Mouse (Mus musculus) neural tube, embryonic 11.5 days (tissue): ENCODE measurements around the gene Mgea5. TPM values are rescaled to one million over a fixed set of nuclear protein-coding genes. Genes with fewer than 3 reads are reported as not detected.

Experiments
- ATAC-seq: fragments of 200-750 bp; cut with Nextera tagmentation; 2 replicates; pipeline ENCODE4 v1.8.0; 2017; ENCODE audit warnings: moderate number of reproducible peaks, mild to moderate bottlenecking, moderate TSS enrichment, moderate library complexity; ENCODE audit not compliant: insufficient read depth, low FRiP score, low TSS enrichment
- DNase-seq: peaks from one replicate; pipeline ENCODE4 v3.0.0-alpha.2; 2015; ENCODE audit warnings: low spot score
- H3K27ac ChIP-seq: fragments of 300-500 bp; sonication (generic); 2 replicates; pipeline ENCODE4 v1.5.1; 2014; ENCODE audit warnings: low read depth, mild to moderate bottlenecking, low read length
- H3K27me3 ChIP-seq: fragments of 300-500 bp; sonication (generic); 2 replicates; pipeline ENCODE4 v1.6.1; 2014; ENCODE audit warnings: mild to moderate bottlenecking, low read length, mixed read lengths; ENCODE audit not compliant: control insufficient read depth, insufficient read depth
- H3K36me3 ChIP-seq: fragments of 300-500 bp; sonication (generic); 2 replicates; pipeline ENCODE4 v1.6.1; 2014; ENCODE audit warnings: mild to moderate bottlenecking, low read length, moderate library complexity, mixed read lengths; ENCODE audit not compliant: control insufficient read depth, insufficient read depth
- H3K4me1 ChIP-seq: fragments of 300-500 bp; sonication (generic); 2 replicates; pipeline ENCODE4 v1.6.1; 2014; ENCODE audit warnings: low read length, mixed read lengths; ENCODE audit not compliant: control insufficient read depth, insufficient read depth
- H3K4me2 ChIP-seq: fragments of 300-500 bp; sonication (generic); 2 replicates; pipeline ENCODE4 v1.6.1; 2014; ENCODE audit warnings: low read depth, mild to moderate bottlenecking, moderate library complexity
- H3K4me3 ChIP-seq: fragments of 300-500 bp; sonication (generic); 2 replicates; pipeline ENCODE4 v1.5.1; 2014; ENCODE audit warnings: low read depth, low read length
- H3K9ac ChIP-seq: fragments of 300-500 bp; sonication (generic); 2 replicates; pipeline ENCODE4 v1.6.1; 2014; ENCODE audit warnings: mild to moderate bottlenecking, low read length
- H3K9me3 ChIP-seq: fragments of 300-500 bp; sonication (generic); 2 replicates; pipeline ENCODE4 v1.6.1; 2016; ENCODE audit warnings: low read length; ENCODE audit not compliant: control insufficient read depth
- WGBS: fragments of 180-500 bp; shearing (Covaris S2); extraction: QIAGEN DNeasy Blood & Tissue Kit; methylation state at CpG from one replicate; pipeline ENCODE4 v1.1.7; 2014; 5-methylcytosine and 5-hydroxymethylcytosine counted together
- polyA plus RNA-seq: library from polyadenylated mRNA; unstranded; fragments of >200 nt; fragmentation: Nextera tagmentation; extraction: Ambion mirVana; gene quantifications from 2 replicates; pipeline ENCODE4 v1.2.1, GENCODE M21; 2014

Gene Mgea5
- polyA plus RNA-seq, 1 experiment from 2014 or later, result 65.8 TPM

GRCm38 (mm10) chr19:45742218-45742983 is 41.2 kb downstream of the Mgea5 start, which contains the start of gene Fgf8:
Gene Fgf8 (minus strand): TSS chr19:45742915.
- WGBS, result under 1% methylated on average over 54 of the region's 68 CpGs
- peak within 1 kb of the TSS; percentile 61 for H3K4me2 ChIP-seq
- no peaks in the 10 kb centered on the region for H3K9me3 ChIP-seq
- DNase-seq (no peak), ATAC-seq (no peak)
- H3K27ac ChIP-seq, result no peak within 1 kb of the TSS
- H3K36me3 ChIP-seq, result no peaks in the 10 kb centered on the region
- H3K4me3 ChIP-seq, result peak within 1 kb of the TSS; percentile 35
- peaks cover 99% of the 10 kb centered on the region for H3K27me3 ChIP-seq
- 0 out of 2 replicates have a peak within 1 kb of the TSS, but pooled peaks have one; percentile 14 for H3K9ac ChIP-seq
- peaks cover 21% of the 10 kb centered on the region for H3K4me1 ChIP-seq

DNA sequence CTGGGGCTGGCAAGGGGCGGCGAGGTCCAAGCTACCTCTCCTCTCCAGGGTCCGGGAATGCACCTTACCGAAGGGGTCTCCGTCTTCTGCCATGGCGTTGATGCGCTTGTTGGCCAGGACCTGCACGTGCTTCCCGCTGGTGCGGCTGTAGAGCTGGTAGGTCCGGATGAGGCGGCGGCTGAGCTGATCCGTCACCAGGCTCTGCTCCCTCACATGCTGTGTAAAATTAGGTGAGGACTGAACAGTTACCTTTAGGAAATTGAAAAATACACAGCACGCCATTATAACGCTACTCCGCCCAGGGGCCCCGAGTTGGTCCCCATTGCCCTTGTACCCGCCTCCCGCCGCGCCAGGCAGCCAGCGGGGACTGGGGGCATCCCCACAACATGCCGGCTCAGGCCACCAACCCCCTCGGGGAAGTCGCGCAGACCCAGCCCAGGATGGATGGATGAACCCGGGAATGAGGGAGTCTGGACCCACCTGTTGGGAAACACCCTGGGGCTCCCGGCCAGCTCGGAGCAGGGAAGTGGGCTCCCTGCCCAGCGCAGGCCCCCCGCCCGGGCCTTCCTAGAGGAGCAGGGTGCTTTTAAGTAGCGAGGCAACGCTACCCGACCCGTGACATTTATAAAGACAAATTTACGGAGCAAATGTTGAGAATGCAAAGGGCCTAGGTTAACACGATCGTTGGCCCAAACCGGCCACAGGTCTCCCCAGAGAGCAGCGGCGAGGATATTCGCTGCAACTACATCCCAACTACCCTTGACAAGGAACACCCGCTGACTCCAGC is 42.0 kb downstream of the Mgea5 start:
- H3K27ac ChIP-seq, result no peak overlapping the region
- H3K36me3 ChIP-seq, result no peaks in the 10 kb centered on the region
- DNase-seq (no peak), ATAC-seq (no peak)
- peaks cover 27% of the 10 kb centered on the region for H3K4me1 ChIP-seq
- peaks cover 99% of the 10 kb centered on the region for H3K27me3 ChIP-seq
- no peaks in the 10 kb centered on the region for H3K9me3 ChIP-seq
- H3K4me2 ChIP-seq, result 0 out of 2 replicates have a peak overlapping the region, but pooled peaks have one; percentile 61
- WGBS, result under 1% methylated on average over 45 of the region's 45 CpGs
- peak overlapping the region; percentile 35; the same call in 1 of the 2 replicates for H3K4me3 ChIP-seq
- H3K9ac ChIP-seq, result no peak overlapping the region

- no peak for DNase-seq
- no peak for ATAC-seq
- H3K4me1 ChIP-seq, result peaks cover 27% of the 10 kb centered on the region
Measured at GRCm38 (mm10) chr19:45740817-45741216, 42.8 kb downstream of the Mgea5 start.

GRCm38 (mm10) chr19:45740233-45740632 is 43.4 kb downstream of the Mgea5 start:
- peaks cover 27% of the 10 kb centered on the region for H3K4me1 ChIP-seq
- WGBS, result 5% methylated on average over 13 of the region's 13 CpGs

More at GRCm38 (mm10) chr19:45740817-45741216, 42.8 kb downstream of the Mgea5 start:
- Histone ChIP-seq H3K27ac (no peak overlapping the region), H3K4me3 (no peak overlapping the region), H3K9ac (no peak overlapping the region), H3K9me3 (no peaks in the 10 kb centered on the region), H3K27me3 (peaks cover 99% of the 10 kb centered on the region), H3K36me3 (no peaks in the 10 kb centered on the region), H3K4me2 (no peak overlapping the region)
- 3% methylated on average over 7 of the region's 7 CpGs for WGBS

GRCm38 (mm10) chr19:45738521-45738920 is 45.1 kb downstream of the Mgea5 start:
- no peak overlapping the region for H3K4me2 ChIP-seq
- no peak overlapping the region for H3K4me3 ChIP-seq

More at GRCm38 (mm10) chr19:45740233-45740632, 43.4 kb downstream of the Mgea5 start:
- ATAC-seq (no peak), DNase-seq (no peak)
- H3K9me3 ChIP-seq, result no peaks in the 10 kb centered on the region
- no peak overlapping the region for H3K4me3 ChIP-seq
- no peaks in the 10 kb centered on the region for H3K36me3 ChIP-seq
- H3K9ac ChIP-seq, result no peak overlapping the region
- H3K4me2 ChIP-seq, result no peak overlapping the region
- no peak overlapping the region for H3K27ac ChIP-seq
- peaks cover 99% of the 10 kb centered on the region for H3K27me3 ChIP-seq

GRCm38 (mm10) chr19:45737846-45738484 is 45.7 kb downstream of the Mgea5 start:
- H3K27me3 ChIP-seq, result peaks cover 99% of the 10 kb centered on the region
- WGBS, result 68% methylated on average over 10 of the region's 10 CpGs
- no peak overlapping the region for H3K27ac ChIP-seq
- DNase-seq (peak; percentile 11), ATAC-seq (no peak)
- no peaks in the 10 kb centered on the region for H3K9me3 ChIP-seq
- no peak overlapping the region for H3K4me3 ChIP-seq
- no peak overlapping the region for H3K9ac ChIP-seq
- peaks cover 25% of the 10 kb centered on the region for H3K4me1 ChIP-seq
- H3K36me3 ChIP-seq, result no peaks in the 10 kb centered on the region
- H3K4me2 ChIP-seq, result no peak overlapping the region

More at GRCm38 (mm10) chr19:45738521-45738920, 45.1 kb downstream of the Mgea5 start:
- Histone ChIP-seq H3K27me3 (peaks cover 99% of the 10 kb centered on the region), H3K36me3 (no peaks in the 10 kb centered on the region), H3K27ac (no peak overlapping the region), H3K9me3 (no peaks in the 10 kb centered on the region), H3K9ac (no peak overlapping the region), H3K4me1 (peaks cover 27% of the 10 kb centered on the region)
- 58% methylated on average over 5 of the region's 5 CpGs for WGBS
- ATAC-seq, result no peak
- DNase-seq, result no peak

DNA sequence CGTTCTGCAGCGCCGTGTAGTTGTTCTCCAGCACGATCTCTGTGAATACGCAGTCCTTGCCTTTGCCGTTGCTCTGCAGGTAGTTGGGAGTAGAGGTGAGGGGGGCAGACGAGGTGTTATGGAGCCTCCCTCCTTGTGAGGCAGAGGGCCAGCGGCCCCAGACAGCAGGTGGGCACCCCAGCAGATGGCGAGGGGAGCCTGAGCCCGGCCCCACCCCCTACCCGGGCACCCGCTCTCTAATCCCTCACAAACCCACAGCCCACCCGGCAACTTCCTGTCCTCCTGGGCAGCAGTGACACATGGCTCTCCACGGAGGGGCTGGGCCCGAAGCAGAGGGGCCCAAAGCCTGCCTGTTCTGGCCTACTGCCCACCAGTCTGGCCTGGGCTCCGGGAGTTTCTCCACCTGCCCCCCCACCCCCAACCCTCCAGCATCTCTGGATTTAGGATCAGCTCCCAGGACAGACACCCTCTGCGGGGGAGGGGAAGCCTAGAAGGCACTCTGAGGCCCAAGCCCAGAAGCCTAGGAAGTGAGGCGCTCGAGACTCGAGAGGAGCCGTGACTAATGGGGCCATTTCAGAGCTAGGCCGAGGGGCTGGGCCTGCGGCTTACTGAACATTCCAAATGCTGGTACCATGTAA is 46.3 kb downstream of the Mgea5 start:
- DNase-seq (peak; percentile 66), ATAC-seq (peak; percentile 76)

DNA sequence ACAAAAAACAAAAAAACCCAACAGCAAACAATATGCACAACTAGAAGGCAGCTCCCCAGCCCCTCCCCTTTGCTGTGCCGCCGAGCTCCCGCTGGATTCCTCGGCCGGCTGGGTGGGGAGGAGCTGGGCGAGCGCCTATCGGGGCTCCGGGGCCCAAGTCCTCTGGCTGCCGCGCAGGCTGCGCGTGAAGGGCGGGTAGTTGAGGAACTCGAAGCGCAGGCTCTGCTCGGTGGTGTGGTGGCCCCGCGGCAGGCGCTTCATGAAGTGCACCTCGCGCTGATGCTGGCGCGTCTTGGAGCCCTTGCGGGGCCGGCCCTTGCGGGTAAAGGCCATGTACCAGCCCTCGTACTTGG is 46.8 kb downstream of the Mgea5 start:
- no peak overlapping the region for H3K27ac ChIP-seq
- peak; percentile 56 for DNase-seq
- H3K9me3 ChIP-seq, result no peaks in the 10 kb centered on the region
- peak overlapping the region; percentile 34 for H3K4me2 ChIP-seq
- no peak overlapping the region; the same call in 1 of the 2 replicates for H3K9ac ChIP-seq
- H3K4me1 ChIP-seq, result peaks cover 14% of the 10 kb centered on the region
- peaks cover 99% of the 10 kb centered on the region for H3K27me3 ChIP-seq
- WGBS, result 1% methylated on average over 28 of the region's 28 CpGs
- no peak for ATAC-seq
- 0 out of 2 replicates have a peak overlapping the region, but pooled peaks have one; percentile 15 for H3K4me3 ChIP-seq
- H3K36me3 ChIP-seq, result no peaks in the 10 kb centered on the region

More for the DNA sequence above, 46.3 kb downstream of the Mgea5 start:
- no peak overlapping the region; the same call in 1 of the 2 replicates for H3K9ac ChIP-seq
- no peak overlapping the region for H3K27ac ChIP-seq
- peaks cover 19% of the 10 kb centered on the region for H3K4me1 ChIP-seq
- H3K27me3 ChIP-seq, result peaks cover 99% of the 10 kb centered on the region
- WGBS, result 8% methylated on average over 21 of the region's 23 CpGs
- 0 out of 2 replicates have a peak overlapping the region, but pooled peaks have one; percentile 15 for H3K4me3 ChIP-seq
- no peaks in the 10 kb centered on the region for H3K36me3 ChIP-seq
- H3K4me2 ChIP-seq, result peak overlapping the region; percentile 34
- H3K9me3 ChIP-seq, result no peaks in the 10 kb centered on the region
